Mouse (Mus musculus): ENCODE data around the gene Pccb. TPM values are rescaled to one million over a fixed set of nuclear protein-coding genes. Genes with fewer than 3 reads are reported as not detected.

Gene Pccb
- total and polyA plus RNA-seq, 3 experiments: 87.3 to 117 (median 109) TPM

DNA sequence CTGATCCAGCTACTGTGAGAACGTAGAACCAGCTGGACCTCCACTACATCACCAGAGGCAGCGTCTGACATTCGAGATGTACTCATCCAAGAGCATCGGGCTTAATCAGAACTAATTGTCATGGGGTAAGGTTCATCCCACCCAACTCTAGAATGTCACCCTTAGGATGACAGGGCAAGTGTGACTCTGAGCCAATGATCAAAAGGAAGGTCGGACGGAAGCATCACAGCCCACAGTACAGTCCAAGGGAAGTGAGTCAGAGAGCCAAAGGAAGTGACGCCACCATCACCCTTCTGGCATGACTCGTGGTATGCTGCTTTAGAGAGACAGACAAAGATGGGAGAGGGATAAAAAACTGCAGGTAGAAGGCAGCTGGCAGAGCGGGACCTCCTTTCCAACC lies 7.6 kb upstream of the Pccb start:
- intact Hi-C loops (cut with DNase I): no loop called here
- H3K4me3 ChIP-seq: no peak overlapping the region
- 66% methylated on average over 9 of the region's 9 CpGs for WGBS

DNA sequence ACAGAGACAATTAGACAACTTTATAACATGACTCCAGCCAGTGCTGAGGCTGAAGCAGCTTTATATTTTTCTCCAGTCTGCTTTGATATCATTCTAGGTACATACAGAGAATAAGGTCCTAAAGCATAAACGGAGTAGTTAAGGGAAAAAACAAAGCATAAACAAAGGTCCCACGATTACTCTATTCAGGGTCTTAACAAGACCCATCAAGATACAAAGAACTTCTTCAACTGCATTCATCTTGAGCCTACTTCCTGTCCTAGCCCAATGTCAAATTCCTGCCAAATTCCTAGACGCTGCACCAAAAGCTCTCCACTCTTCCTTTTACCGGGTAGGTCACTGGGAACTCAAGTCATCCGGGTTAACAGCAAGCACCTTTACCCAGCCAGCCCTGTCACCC lies 6.8 kb upstream of the Pccb start:
- TF ChIP-seq POLR2A (IDR thresholded peaks at IDR 0.05; ENCODE audit: insufficient read depth, low read depth, low read length) (no peak), EP300 (IDR thresholded peaks at IDR 0.05; ENCODE audit: insufficient read depth, low read depth, low read length) (no peak), CTCF (IDR thresholded peaks at IDR 0.05) (no peak)
- Histone ChIP-seq H3K4me1 (ENCODE audit: control insufficient read depth, insufficient read depth, low read length) (no peaks in the 10 kb centered on the region), H3K27ac (no peak overlapping the region), H3K79me2 (replicated peaks; ENCODE audit: control insufficient read depth, insufficient read depth, low read length) (no peaks in the 10 kb centered on the region), H3K9ac (ENCODE audit: low read depth, low read length) (no peak overlapping the region), H3K27me3 (ENCODE audit: control insufficient read depth, insufficient read depth, low read length) (no peaks in the 10 kb centered on the region), H3K4me3 (no peak overlapping the region), H3K36me3 (ENCODE audit: control insufficient read depth, insufficient read depth, low read length) (no peaks in the 10 kb centered on the region)
- intact Hi-C loops (cut with DNase I): loop anchor here (2.0 kb wide), 1 partner anchor 19 kb away; no protein-coding TSS in a partner anchor
- DNase-seq: no peak
- WGBS: 62% methylated on average over 5 of the region's 5 CpGs

More for the DNA sequence above, 7.6 kb upstream of the Pccb start:
- Histone ChIP-seq H3K36me3 (ENCODE audit: control insufficient read depth, insufficient read depth, low read length) (no peaks in the 10 kb centered on the region), H3K9ac (ENCODE audit: low read depth, low read length) (no peak overlapping the region), H3K4me1 (ENCODE audit: control insufficient read depth, insufficient read depth, low read length) (no peaks in the 10 kb centered on the region), H3K27me3 (ENCODE audit: control insufficient read depth, insufficient read depth, low read length) (no peaks in the 10 kb centered on the region), H3K79me2 (replicated peaks; ENCODE audit: control insufficient read depth, insufficient read depth, low read length) (no peaks in the 10 kb centered on the region), H3K27ac (no peak overlapping the region)
- no peak for DNase-seq
- no peak for TF ChIP-seq POLR2A (IDR thresholded peaks at IDR 0.05; ENCODE audit: insufficient read depth, low read depth, low read length)
- TF ChIP-seq CTCF (IDR thresholded peaks at IDR 0.05): no peak
- TF ChIP-seq EP300 (IDR thresholded peaks at IDR 0.05; ENCODE audit: insufficient read depth, low read depth, low read length): no peak

DNA sequence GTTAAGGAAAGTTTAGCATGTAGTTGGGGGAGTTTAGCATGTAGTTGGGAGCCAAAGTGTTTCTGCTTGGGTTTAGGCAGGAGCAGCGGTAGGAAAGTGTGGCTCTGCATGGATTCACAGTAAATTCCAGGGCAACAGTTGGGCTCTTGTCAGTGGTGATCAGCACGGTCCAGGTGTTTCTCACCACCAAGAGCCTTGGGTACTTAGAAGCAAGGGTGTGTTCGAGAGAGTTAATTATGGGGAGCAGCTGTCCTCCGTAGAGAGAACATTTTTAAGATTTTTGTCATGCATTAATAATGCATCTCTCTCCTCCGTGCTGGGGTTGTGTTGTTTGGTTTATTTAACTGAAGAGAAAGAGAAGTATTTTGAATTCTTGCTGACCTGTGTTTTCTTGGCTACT lies 3.9 kb upstream of the Pccb start:
- Histone ChIP-seq H3K27me3 (ENCODE audit: control insufficient read depth, insufficient read depth, low read length) (no peaks in the 10 kb centered on the region), H3K4me3 (no peak overlapping the region), H3K9ac (ENCODE audit: low read depth, low read length) (no peak overlapping the region), H3K4me1 (ENCODE audit: control insufficient read depth, insufficient read depth, low read length) (0 out of 2 replicates have a peak, but pooled peaks cover 1% of the 10 kb centered on the region), H3K36me3 (ENCODE audit: control insufficient read depth, insufficient read depth, low read length) (no peaks in the 10 kb centered on the region), H3K27ac (no peak overlapping the region), H3K79me2 (replicated peaks; ENCODE audit: control insufficient read depth, insufficient read depth, low read length) (no peaks in the 10 kb centered on the region)
- WGBS: 64% methylated on average over 5 of the region's 5 CpGs
- DNase-seq: no peak
- intact Hi-C loops (cut with DNase I): no loop called here
- no peak for TF ChIP-seq CTCF (IDR thresholded peaks at IDR 0.05)

DNA sequence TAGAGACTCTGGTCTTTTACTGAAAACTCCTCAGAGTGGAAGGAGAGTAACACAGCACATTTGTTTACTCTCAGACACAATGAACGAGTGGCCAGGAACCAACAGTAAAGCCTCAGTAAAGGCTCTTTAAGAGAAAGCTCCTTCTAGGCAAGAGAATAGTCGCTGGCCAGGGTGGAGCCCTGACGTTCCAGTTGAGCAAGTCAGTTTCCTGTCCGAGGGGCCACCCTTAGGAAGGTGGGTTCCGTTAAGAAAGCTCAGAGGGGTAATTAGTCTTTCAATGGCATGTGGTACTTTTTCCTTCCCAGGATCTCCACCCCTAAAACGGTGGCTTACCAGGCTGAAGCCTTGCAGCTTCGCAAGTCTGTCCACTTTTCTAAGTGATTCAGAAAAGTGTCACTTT lies 2.7 kb upstream of the Pccb start:
- DNase-seq: peak in 1 of 2 experiments; percentile 27
- TF ChIP-seq EP300 (IDR thresholded peaks at IDR 0.05; ENCODE audit: insufficient read depth, low read depth, low read length) (no peak), POLR2A (IDR thresholded peaks at IDR 0.05; ENCODE audit: insufficient read depth, low read depth, low read length) (no peak), CTCF (IDR thresholded peaks at IDR 0.05) (no peak)
- H3K27me3 ChIP-seq (ENCODE audit: control insufficient read depth, insufficient read depth, low read length): no peaks in the 10 kb centered on the region

DNA sequence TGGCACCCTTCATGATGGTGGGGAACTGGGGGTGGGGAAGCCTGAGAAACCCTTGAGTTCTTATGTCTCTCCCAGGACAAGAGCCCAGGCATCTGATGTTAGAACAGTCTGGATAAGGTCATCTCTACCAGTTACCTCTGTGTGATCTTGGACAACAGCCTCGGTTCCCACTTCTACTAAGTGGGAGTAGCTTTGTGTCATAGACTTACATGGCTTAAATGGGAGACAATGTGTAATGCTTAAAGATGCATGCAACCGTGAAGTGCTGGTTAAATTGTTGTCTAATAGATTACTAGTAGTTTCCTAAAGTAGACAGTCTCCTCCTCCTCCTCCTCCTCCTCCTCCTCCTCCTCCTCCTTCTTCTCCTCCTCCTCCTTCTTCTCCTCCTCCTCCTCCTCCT lies 2.2 kb upstream of the Pccb start:
- H3K27ac ChIP-seq: no peak overlapping the region
- 77% methylated on average over 2 of the region's 2 CpGs for WGBS
- no peak for TF ChIP-seq CTCF (IDR thresholded peaks at IDR 0.05)
- TF ChIP-seq POLR2A (IDR thresholded peaks at IDR 0.05; ENCODE audit: insufficient read depth, low read depth, low read length): no peak
- no peak for TF ChIP-seq EP300 (IDR thresholded peaks at IDR 0.05; ENCODE audit: insufficient read depth, low read depth, low read length)

More for the DNA sequence above, 2.7 kb upstream of the Pccb start:
- 0 out of 2 replicates have a peak, but pooled peaks cover 1% of the 10 kb centered on the region for H3K4me1 ChIP-seq (ENCODE audit: control insufficient read depth, insufficient read depth, low read length)
- H3K27ac ChIP-seq: peak overlapping the region; percentile 45
- no peaks in the 10 kb centered on the region for H3K79me2 ChIP-seq (replicated peaks; ENCODE audit: control insufficient read depth, insufficient read depth, low read length)
- intact Hi-C loops (cut with DNase I): no loop called here
- H3K36me3 ChIP-seq (ENCODE audit: control insufficient read depth, insufficient read depth, low read length): no peaks in the 10 kb centered on the region
- H3K9ac ChIP-seq (ENCODE audit: low read depth, low read length): no peak overlapping the region; the same call in 1 of the 2 replicates
- H3K4me3 ChIP-seq: no peak overlapping the region
- WGBS: 21% methylated on average over 7 of the region's 7 CpGs

DNA sequence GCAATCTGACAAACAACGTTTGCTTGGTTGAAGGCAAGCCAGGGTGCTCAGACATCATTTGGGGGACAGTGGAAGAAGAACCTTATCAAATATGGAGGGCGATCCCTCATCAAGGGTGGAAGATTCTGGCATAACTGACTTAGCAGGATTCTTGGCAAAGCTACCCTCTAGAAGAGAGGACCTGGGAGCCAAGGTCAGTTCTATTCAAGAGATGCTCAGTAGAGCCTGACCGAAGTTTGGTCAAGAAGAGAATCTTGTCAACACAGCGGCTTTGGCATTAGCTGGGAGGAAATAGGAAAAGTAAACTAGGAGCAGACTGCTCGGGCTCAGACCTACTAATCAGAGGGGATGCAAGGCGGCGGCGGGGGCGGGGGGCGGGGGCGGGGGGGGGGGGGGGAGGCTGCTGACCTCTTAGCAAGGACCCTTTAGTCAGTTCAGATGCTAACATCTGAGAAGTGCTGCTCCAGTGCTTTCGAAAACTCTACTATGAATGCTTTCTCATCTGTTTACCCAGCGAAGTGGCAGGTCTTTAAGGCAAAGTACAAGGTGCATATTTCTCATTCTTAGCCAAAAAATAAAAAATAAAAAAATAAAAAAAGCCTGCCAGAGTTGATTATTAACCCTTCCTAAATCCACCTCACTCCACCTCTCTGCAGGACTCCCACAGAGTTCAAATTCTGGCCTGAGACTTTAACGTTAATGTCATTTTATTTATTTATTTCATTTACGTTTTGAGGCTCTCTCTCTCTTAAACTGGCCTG lies 1.3 kb upstream of the Pccb start:
- Histone ChIP-seq H3K9ac (ENCODE audit: low read depth, low read length) (no peak overlapping the region), H3K27me3 (ENCODE audit: control insufficient read depth, insufficient read depth, low read length) (no peaks in the 10 kb centered on the region), H3K4me1 (ENCODE audit: control insufficient read depth, insufficient read depth, low read length) (0 out of 2 replicates have a peak, but pooled peaks cover 1% of the 10 kb centered on the region), H3K79me2 (replicated peaks; ENCODE audit: control insufficient read depth, insufficient read depth, low read length) (no peaks in the 10 kb centered on the region), H3K27ac (no peak overlapping the region), H3K36me3 (ENCODE audit: control insufficient read depth, insufficient read depth, low read length) (no peaks in the 10 kb centered on the region), H3K4me3 (no peak overlapping the region)
- DNase-seq: no peak
- TF ChIP-seq EP300 (IDR thresholded peaks at IDR 0.05; ENCODE audit: insufficient read depth, low read depth, low read length) (no peak), POLR2A (IDR thresholded peaks at IDR 0.05; ENCODE audit: insufficient read depth, low read depth, low read length) (no peak), CTCF (IDR thresholded peaks at IDR 0.05) (no peak)
- intact Hi-C loops (cut with DNase I): no loop called here
- 74% methylated on average over 13 of the region's 15 CpGs for WGBS

More for the DNA sequence above, 2.2 kb upstream of the Pccb start:
- no peak for DNase-seq
- Histone ChIP-seq H3K79me2 (replicated peaks; ENCODE audit: control insufficient read depth, insufficient read depth, low read length) (no peaks in the 10 kb centered on the region), H3K36me3 (ENCODE audit: control insufficient read depth, insufficient read depth, low read length) (no peaks in the 10 kb centered on the region), H3K4me3 (no peak overlapping the region), H3K4me1 (ENCODE audit: control insufficient read depth, insufficient read depth, low read length) (0 out of 2 replicates have a peak, but pooled peaks cover 1% of the 10 kb centered on the region), H3K9ac (ENCODE audit: low read depth, low read length) (no peak overlapping the region), H3K27me3 (ENCODE audit: control insufficient read depth, insufficient read depth, low read length) (no peaks in the 10 kb centered on the region)
- intact Hi-C loops (cut with DNase I): no loop called here

Data from heart, adult 2 months (tissue).